Mouse (Mus musculus): ENCODE measurements around the gene Fbxo21.

The Fbxo21 gene

DNA sequence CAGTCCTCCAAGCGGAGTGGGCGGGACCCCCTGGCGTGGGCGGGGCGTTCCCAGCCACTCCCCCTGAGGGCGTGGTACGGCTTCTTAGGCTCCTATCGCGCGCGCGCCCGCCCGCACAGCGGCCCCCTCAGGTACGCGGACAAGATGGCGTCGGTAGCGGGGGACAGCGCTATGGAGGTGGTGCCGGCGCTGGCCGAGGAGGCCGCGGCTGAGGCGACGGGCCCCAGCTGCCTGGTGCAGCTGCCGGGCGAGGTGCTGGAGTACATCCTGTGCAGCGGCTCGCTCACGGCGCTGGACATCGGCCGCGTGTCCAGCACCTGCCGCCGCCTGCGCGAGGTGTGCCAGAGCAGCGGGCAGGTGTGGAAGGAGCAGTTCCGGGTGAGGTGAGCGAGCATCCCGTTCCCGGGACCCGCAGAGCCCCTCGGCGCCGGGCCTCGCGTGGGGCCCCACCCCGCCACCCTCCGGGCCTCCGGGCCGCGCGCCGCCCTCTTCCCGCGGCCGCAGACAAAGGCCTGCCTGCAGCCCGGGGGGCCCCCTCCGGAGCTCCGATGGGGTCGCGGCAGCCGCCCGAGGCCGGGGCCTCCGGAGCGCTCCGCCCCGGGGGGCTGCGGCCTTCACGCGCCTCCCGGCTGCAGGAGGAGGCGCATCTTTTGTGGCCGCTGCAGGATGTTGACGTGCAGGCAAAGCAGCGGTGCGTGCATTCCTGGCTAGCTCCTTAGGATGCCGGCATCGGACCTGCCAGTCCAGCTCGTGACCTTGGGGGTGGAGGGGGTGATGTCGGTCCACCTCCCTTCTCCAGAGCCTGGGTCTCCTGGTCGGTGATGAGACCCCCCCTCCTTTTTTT, at the start of gene Fbxo21:
TSS of gene Fbxo21 (plus strand) at position 74 of the 844 bp plus-strand sequence.
- DNase-seq (ENCODE audit: low spot score), result peak; percentile 97

DNA sequence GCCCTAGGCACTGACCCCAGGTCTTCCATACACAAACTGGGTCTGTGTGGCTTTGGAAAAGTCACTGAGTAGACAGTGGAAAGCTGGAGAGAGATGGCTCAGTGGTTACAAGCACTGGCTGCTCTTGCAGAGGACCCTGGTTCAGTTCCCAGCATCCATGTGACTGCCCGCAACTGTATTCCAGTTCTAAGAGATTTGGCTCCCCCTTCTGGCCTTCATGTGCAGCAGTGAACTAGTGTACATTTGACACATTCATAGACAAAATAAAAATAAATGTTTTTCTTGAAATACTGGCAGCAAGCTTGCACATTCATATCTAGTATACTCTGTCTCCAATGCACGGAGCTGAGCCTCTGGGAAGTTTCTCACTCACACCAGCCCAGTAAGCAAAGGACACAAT, 48.0 kb upstream of the Fbxo21 start:
- DNase-seq (ENCODE audit: low spot score), result no peak

DNA sequence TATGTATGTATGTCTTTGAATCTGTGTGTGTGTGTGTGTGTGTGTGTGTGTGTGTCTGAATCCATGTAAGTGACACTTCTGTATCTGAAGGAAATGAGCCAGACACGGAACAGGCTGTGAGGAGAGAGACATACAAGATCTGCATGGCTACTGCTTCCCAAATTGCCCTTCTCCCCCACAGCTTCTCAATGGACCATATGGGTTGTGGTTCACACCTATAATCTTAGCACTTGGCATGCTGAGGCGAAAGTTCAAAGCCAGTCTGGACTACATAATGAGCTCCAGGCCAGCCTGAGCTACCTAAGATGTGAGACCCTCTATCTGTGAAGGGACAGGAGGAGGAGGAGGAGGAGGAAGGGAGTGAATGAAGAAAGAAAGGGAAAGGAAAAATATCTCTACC, 44.3 kb upstream of the Fbxo21 start:
- no peak for DNase-seq (ENCODE audit: low spot score)

DNA sequence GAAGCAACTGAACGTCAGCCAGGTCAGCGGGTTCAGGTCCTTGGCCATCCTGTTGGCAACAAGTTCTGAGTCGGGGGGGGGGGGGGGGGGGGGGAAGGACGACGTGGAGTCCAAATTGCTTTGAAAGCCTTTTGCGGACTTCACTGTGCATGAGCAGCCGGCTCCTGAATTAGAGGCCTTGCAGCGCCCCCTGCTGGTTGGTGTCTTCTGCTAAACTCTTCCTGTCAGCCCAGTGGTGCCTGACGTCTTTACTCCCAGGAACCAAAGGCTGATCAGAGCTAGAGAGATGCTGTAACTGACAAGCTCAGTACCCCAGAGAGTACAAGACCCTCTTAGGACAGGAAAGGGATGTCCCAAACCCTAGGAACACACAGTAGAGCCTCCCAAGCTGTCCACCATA, 43.7 kb upstream of the Fbxo21 start:
- DNase-seq (ENCODE audit: low spot score), result peak; percentile 81

DNA sequence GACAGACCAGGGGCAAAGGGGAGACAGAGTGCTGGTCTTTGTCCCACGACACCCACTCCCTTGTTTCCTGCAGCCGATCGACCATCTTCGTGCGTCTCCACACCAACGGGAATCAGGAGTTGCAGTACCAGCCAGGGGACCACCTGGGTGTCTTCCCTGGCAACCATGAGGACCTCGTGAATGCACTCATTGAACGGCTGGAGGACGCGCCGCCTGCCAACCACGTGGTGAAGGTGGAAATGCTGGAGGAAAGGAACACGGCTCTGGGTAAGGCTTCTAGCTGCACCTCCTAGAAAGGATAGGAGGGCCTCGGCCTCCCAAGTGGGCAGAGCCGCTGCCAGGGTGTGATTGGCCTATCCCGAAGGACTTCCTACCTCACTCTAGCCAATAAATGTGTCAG, 40.2 kb upstream of the Fbxo21 start:
- DNase-seq (ENCODE audit: low spot score), result no peak

DNA sequence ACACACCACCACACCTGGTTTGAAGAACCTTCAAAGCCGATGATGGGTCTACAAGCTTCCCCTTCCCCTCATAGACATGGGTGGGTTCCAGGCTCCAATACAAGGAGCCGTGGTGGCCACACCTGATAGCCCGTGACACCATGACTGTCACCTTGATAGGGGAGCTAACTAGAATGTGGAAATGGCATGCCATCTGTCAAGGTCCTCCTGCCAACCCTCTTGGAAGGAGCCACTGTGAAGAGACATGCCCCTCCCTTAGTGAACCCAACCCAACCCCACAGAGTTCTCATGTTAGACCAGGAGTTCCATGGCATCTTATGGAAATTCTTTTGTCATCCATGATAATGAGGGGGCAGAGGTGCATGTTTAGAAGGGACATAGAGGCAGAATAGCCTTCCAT, 39.3 kb upstream of the Fbxo21 start:
- DNase-seq (ENCODE audit: low spot score), result no peak

DNA sequence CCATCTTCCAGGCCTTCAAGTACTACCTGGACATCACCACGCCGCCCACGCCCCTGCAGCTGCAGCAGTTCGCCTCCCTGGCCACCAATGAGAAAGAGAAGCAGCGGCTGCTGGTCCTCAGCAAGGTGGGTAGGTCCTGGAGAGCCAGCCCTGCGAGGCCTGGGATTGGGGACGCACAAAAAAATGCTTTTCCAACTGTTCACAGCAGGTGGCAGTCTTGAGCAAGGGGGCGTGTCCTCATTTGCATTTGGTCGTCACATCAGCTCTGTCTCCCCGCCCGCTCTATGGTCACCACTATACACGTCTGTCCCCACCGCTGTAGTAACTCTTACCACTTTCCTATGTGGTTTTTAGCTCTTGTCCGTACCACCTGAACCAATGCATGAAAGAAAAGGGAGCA, 38.3 kb upstream of the Fbxo21 start:
- peak; percentile 76 for DNase-seq (ENCODE audit: low spot score)

DNA sequence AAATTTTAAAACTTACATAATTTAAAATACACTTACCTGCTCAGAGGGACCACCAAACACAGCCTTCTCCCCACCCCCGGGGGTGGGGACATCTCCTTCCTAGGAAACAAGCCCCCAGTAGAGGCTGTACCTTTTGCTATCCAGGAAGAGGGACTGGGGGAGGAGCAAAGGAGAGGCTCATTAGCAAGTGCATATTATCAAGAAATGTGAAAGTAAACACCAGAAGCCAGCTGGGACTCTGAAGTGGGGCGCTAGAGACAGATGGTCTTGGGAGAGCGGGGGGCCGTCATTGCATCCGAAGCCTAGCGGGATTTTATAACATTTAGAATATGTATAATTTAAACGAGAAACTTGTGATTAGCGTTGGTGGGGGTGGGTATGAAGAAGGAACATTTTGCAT, 37.1 kb upstream of the Fbxo21 start:
- no peak for DNase-seq (ENCODE audit: low spot score)

DNA sequence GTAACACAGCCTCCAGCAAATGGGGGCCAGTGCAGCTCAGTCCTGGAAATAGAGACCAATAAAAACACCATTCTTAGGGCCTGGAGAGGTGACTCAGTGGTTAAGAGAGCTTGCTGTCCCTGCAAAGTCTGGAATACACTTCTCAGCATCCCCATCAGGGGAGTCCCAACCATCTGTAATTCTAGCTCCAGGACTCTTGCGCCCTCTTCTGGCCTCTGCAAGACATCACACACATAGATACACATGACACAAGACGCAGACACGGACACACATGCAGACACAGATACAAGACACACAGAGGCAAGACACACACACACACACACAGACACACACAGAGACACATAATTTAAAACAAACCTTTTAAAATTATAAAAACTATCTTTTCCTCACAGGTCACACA, 35.0 kb upstream of the Fbxo21 start:
- no peak for DNase-seq (ENCODE audit: low spot score)

DNA sequence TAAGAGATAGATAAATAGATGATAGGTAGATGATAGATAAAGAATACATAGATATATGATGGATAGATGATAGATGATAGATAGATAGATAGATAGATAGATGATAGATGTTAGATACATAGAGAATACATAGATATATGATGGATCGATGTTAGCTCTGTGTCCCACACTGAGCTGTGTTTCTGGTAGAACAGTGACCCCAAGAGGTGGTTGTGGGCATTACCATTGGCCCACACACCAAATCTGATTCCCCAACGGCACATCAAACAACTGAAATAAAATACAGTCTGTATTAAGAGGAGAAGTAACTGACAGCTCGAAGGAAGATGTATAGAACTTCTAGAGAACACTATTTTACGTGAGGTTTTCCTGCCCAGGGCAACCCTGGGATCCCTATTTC, 29.9 kb upstream of the Fbxo21 start:
- peak; percentile 53 for DNase-seq (ENCODE audit: low spot score)

DNA sequence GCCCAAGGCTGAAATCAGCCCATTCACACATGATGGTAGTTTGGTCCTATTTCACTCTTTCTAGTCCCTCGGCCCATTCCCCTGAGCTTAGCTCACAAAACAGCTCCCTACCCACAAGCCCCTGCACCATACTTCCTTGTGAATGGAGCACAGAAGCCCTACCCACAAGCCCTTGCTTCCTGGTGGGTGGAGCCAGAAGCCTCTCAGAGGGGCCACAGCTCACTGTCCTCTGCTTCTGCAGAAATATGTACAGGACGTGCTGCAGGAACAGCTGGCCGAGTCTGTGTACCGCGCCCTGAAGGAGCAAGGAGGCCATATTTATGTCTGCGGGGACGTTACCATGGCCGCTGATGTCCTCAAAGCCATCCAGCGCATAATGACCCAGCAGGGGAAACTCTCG, 27.1 kb upstream of the Fbxo21 start:
- no peak for DNase-seq (ENCODE audit: low spot score)

DNA sequence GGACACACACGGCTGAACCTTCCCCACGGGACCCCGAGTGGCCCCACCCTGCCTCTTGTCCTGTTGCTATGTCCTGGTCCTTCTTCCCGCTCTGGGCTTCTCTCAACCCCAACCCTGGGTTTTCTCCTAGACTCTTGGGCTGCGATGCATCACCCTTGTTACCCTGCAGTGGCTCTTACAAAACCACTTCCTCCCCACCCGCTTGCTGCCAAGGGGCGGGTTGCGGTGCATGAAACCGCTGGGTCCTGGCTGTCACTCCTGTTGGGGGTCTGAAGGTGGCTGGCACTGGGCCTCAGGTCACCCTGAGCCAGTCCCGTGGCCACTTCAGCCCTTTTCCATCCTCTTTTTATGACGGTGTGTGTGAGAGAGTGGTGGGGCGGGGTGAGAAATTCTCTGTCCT, 22.6 kb upstream of the Fbxo21 start:
- no peak for DNase-seq (ENCODE audit: low spot score)

DNA sequence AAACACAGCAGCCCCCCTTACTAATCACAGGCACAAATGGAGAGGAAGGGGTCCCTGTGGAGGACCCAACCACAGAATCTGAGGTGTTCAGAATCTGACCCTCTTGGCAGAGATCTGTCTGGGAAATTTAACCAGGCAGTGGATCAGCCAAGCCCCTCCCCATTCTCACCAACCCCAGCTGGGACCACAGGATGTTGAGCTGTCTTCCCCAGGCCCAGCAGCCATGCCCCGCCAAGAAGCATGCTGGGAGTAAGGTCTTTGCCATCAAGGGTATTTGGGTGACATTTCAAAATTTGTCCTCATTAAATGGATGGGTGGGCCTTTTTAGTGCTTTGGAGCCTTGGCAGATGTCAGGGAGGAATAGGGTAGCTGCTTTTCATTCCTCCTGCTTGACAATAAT, 22.1 kb upstream of the Fbxo21 start:
- DNase-seq (ENCODE audit: low spot score), result no peak

DNA sequence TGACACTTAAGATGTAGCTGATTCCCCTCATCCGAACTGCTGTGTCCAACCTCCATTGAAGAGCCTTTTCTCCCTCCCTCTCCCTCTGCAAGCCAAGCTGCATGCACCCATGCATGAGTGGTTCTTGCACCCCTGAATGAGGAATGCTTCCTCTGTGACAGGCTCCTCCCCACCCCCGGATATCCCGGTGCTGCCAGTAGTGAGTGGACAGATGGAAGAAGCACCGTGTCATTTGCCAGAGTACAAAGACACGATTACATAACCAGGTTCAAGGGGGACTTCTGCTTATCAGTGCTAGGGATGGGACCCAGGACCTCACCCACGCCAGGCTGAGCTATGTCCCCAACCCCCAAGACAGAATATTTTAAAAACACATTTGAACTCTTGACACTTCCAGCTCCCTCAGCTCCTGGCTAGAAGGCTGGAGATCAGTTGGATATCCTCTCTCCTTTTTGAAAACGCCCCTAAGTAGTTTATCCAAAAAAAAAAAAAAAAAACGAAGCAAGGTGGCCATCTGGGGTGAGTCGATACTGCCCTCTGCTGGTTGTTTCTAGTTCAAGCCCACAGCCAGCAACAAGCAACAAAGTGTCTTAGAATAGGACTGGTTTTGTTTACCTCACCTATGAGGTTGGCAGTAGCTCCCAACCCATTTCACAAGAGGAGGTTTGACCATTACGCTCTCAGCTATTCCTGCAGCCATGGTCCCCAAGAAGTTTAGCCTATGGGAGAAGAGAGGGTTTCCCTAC, 20.7 kb upstream of the Fbxo21 start:
- peak; percentile 71 for DNase-seq (ENCODE audit: low spot score)

DNA sequence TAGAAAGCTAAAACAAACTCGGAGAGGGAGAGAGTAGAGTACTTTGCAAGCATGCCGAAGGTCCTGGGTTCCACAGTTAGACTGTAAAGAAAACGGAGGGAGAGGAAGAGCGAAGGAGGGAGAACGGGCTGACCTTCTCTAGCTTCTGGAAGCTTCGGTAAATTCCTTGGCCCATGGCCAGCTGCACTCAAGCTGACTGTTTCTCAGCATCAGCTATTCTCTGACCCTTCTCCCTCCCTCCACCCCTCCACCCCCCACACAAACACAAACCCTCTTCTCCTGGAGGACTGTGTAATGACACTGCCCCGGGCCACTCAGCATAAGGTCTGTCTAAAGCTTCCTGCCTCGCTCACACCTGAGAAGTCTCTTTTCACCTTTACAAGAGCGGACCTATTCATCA, 11.8 kb upstream of the Fbxo21 start:
- no peak for DNase-seq (ENCODE audit: low spot score)

DNA sequence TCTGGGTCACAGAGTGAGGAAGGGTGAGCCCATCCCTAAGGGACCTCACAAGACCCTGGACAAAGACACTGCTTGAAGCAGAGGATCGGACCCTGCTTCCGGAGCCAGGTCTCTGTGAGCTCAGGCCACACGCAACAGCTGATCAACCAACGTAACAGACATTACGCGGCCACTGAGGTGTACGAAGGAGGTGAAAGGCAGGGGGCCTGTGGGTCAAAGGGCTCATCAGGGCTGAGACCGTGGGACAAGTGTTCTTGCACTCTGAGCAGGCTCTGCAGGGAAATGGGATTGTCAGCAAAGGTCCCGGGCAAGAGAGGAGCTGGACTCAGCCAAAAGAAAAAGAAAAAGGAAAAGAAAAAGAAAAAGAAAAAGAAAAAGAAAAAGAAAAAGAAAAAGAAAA, 9.6 kb upstream of the Fbxo21 start:
- DNase-seq (ENCODE audit: low spot score), result no peak

DNA sequence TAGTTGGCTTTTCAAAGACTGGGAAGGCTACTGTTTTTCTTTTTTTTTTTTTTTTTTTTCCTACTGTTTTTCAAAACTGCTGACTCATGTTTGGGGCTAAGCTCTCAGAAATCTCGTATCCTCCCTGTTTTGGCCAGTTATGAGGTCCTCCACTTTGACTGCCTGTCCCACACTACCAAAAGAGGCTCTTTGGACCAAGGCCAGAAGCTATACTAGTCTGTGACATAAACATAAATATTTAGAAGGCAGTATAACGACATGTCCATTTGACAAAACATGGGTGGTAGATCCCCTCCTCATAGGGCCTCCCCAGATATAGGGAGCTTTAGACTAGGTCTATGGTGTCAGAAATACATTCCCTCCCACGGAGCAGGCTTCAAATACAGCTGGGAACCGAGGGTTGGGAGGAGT, 8.9 kb upstream of the Fbxo21 start:
- peak; percentile 22 for DNase-seq (ENCODE audit: low spot score)

DNA sequence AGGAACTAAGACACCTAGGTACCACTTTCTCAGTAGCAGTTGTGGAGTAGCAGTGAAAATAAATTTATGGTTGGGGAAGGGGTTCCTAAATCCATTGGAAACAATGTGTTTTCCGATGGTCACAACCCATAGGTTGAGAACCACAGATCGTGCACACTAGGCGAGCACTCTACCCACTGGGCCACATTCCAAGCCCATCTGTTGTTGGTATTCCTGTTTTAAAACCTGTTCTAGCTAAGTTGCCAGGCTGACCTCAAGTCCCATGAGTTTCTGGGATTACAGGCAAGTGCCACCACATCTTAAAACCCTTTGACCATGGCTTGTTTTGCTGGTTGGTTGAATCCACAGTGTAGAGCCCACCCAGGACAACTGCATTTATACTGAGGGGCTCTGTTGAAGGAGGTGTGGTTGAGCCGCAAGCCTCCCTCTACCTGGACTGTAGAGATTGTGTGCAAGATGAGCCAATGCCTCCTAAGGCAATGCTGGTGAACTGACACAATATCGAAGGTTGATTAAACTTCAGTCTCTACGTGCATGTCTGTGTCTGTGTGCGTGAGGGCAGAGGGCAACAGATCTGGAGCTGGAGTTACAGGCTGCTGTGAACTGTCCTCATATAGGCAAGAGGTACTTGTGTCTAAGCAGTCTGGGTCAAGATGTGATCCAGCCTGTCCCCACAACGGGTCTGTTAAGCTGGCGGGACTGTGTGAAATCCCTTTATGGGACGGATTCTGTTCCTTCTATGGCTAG, 6.7 kb upstream of the Fbxo21 start:
- DNase-seq (ENCODE audit: low spot score), result no peak

DNA sequence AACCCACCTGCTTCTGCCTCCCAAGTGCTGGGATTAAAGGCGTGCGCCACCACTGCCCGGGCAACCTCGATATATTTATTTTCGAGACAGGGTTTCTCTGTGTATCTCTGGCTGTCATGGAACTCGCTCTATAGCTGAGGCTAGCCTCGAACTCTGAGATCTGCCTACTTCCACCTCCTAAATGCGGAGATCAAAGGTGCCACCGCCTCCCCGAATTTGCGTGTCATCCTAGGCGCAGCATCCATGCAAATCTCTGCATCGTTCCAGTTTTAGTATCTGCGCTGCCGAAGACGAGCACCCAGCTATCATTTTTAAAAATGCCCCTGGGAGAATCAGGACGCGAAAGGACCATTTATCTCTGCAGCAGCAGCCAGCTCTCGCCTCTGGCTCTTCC, 270 bp upstream of the Fbxo21 start:
- no peak for DNase-seq (ENCODE audit: low spot score)

DNA sequence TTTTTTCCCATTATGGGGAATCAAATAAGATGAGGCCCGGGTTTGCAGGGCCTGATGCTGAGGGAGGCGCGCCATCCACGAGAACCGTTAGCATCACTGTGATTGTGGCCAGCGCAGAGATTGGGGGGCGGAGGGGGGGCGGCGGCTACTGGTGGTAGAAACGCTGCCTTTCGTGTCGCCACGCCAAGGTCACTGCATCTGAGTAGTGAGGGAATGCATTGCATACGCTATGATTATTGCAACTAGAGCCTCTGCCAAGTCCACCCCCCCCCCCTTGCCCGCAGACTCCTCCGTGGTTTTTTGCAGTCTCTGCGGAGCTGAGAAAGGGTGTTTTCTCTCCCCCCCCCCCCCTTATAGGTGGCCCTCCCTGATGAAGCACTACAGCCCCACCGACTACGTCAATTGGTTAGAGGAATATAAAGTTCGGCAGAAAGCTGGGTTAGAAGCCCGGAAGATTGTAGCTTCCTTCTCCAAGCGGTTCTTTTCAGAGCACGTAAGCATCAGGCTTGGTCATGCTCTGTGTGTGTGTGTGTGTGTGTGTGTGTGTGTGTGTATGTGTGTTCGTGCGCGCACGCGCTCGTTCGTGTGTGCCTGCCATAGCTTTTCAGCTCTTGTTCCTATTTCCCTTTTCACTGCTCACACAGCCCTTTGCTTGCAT, 1.1 kb downstream of the Fbxo21 start:
- DNase-seq (ENCODE audit: low spot score), result peak; percentile 46

DNA sequence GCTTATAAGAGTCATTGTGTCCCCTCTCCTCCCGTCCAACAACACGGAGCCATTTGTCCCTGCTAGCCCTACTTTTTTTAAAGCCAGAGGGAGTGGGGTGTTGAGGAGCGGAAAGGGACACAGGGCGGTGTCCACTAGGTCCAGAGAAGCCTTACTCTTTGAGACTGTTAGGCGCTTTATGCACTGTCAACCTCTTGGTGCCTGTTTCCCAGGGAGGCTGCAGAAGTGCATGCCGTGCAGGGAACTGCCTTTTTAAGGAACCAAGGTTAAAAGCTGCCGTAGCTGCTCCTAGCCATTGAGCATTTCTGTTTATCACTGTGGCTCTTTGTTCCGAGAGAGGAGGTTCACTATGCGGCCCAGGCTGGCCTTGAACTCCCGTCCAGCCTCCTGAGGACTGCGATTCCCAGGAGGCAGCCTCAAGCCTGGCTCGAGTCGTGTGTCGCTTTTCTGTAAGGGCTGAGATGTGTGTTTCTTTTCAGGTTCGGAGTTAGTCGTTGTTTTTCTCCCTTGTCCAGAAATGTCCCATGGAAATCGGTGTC, 1.7 kb downstream of the Fbxo21 start:
- no peak for DNase-seq (ENCODE audit: low spot score)

DNA sequence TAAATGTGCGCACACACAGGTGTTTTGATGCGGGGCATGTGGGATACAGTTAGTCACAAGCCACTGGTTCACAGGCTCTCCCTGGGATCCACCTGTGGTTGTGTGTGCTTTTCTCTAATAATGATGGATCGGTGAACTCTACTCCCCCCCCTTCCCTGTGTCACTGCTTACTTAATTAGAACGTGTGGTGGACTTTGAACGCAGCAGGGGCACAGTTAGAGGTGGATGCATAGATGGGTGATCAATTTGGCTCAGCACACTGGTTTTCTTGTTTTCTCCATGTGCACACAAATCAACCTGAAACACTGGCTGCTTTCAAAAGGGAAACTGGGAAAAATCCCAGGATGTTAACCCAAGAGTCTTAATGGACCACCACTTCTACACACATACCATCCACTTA, 2.6 kb downstream of the Fbxo21 start:
- DNase-seq (ENCODE audit: low spot score), result no peak

Data from MN1 (cell line).